Mouse (Mus musculus): ENCODE measurements around the gene Osbpl5.

Gene Osbpl5

GRCm38 (mm10) chr7:143756125-143757026 lies at the start of gene Osbpl5:
TSS of gene Osbpl5 (minus strand) at chr7:143756985.
- DNase-seq: no peak

- DNase-seq: peak; percentile 72
Measured at GRCm38 (mm10) chr7:143805199-143805624, 48.4 kb upstream of the Osbpl5 start.

DNA sequence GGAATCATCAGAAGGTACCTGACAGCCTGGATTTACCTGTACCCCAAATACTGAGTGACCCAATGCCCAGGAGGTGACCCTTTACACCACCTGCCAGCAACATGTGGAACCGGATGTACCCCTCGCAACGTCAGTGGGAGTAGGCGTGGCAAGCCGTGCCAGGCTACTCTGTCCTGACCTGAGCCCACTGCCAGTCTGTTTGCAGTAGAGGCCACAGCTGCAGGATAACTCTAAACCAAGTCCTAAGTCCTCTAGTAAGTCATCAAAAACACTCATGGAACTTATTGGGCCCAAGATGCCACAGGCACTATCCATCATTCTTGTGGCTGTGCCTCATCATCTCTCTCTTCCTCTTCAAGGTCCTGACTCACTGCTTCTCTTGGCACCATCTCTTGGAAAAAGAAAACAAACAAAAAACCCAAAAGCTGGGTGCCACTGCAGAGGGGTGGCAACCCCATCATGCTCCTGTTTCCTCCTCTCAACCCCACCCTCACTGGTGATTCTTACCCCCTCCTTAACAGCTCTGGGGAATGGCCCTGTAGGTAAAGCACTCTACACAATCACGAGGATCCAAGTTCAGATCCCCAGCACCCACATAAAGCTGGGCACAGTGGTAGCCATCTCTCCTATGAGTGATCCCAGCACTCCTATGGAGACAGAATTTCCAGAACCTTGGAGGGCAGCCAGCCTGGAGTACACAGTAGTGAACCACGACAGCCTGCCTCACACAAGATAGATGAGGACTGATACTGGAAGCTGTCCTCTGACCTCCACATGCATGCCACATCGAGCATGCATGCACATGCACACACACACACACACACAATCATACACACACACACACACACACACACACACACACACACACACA lies 44.6 kb upstream of the Osbpl5 start:
- DNase-seq: no peak

DNA sequence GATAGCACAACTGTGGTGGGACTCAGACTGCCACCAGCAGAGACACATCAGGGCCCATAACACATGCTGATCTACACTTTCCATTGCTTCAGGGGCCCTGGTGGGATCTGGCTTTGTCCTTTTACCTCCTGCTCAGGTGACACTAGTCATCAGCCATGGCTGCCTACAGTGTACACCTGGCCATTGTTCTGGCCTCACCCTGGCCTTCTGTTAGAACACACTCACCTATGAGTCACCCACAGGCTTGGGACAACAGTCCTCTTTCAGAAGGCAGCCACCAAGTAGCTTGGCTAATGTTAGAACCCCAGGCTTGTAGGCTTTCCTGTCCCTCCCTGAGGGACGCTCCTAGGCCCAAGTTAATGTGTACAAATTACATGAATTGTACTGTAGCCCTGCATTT lies 44.0 kb upstream of the Osbpl5 start:
- DNase-seq: no peak

DNA sequence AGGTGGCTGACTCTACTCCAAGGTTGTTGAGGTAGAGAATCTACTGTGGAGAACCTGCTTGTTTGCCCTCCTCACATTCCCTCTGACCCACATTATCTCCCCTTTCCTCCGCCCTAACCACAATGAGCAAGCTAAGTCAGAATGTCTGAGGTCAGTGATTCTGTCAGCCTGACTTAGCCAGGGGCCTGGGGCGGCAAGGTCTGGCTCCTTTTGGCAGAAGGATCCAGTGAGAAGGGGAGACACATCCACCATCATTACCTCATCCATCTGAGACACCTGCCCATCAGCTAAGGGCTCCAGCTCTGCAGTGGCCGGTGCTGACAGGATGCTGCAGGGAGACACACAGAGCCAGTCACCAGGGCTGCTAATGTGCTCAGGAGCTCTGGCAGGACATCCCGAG lies 42.0 kb upstream of the Osbpl5 start:
- no peak for DNase-seq

GRCm38 (mm10) chr7:143793121-143793520 lies 36.3 kb upstream of the Osbpl5 start:
- DNase-seq: peak; percentile 64

GRCm38 (mm10) chr7:143792336-143792985 lies 35.7 kb upstream of the Osbpl5 start:
- no peak for DNase-seq

- DNase-seq: peak; percentile 91
Measured at GRCm38 (mm10) chr7:143783996-143784829, 27.4 kb upstream of the Osbpl5 start, which contains the start of gene Mrgpre. TSS of gene Mrgpre (minus strand) at chr7:143784500.

GRCm38 (mm10) chr7:143783378-143783995 lies 26.7 kb upstream of the Osbpl5 start:
- peak; percentile 23 for DNase-seq

DNA sequence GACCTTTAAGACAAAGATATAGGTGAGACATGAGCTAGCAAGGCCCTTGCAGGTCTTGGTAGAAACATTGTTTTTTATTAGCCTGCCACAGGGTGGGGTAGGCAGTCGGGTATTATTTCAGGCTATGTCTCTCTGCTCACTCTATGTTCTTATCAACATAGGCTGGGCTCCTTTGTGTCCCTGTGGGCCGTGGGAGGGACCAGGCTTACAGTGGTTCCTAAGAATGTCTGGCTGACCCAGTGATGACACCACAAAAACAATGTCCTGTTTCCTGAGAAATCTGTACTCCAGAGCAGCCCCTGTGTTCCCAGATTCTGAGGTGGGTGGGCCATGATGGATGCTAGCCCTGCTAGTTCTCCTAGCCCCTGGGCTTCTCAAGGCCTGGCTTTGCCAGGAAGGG lies 20.6 kb upstream of the Osbpl5 start:
- DNase-seq: peak; percentile 26

- no peak for DNase-seq
Measured at GRCm38 (mm10) chr7:143776137-143776536, 19.4 kb upstream of the Osbpl5 start.

GRCm38 (mm10) chr7:143769461-143769860 lies 12.7 kb upstream of the Osbpl5 start:
- DNase-seq: no peak

- DNase-seq: no peak
Measured at GRCm38 (mm10) chr7:143768267-143768666, 11.5 kb upstream of the Osbpl5 start.

DNA sequence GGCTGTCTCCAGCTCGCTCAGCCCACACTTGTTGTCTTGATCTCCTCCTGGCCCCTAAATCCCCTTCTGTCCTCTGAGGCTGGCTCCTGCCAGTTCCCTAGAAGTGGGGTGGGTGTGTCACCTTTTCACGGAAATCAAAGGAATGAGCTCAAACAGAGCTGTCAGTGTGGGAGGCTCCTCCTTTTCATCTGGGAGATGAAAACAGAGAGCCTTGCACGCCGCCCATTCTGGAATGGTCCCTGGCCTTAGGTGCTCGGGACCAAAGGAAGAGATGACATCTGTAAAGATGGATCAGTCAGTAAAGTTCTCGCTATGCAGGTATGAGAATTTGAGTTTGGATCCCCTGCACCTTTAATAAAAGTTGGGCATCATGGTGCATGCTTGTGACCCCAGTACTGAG lies 10.1 kb upstream of the Osbpl5 start, which contains the start of gene Mrgprg:
TSS of gene Mrgprg (minus strand) at position 101 of the 400 bp plus-strand sequence.
- no peak for DNase-seq

GRCm38 (mm10) chr7:143764876-143765530 lies 8.2 kb upstream of the Osbpl5 start:
- no peak for DNase-seq

- no peak for DNase-seq
Measured at GRCm38 (mm10) chr7:143763794-143764193, 7.0 kb upstream of the Osbpl5 start.

GRCm38 (mm10) chr7:143758956-143759355 lies 2.2 kb upstream of the Osbpl5 start:
- no peak for DNase-seq

- DNase-seq: no peak
Measured at GRCm38 (mm10) chr7:143757696-143758095, 911 bp upstream of the Osbpl5 start.

DNA sequence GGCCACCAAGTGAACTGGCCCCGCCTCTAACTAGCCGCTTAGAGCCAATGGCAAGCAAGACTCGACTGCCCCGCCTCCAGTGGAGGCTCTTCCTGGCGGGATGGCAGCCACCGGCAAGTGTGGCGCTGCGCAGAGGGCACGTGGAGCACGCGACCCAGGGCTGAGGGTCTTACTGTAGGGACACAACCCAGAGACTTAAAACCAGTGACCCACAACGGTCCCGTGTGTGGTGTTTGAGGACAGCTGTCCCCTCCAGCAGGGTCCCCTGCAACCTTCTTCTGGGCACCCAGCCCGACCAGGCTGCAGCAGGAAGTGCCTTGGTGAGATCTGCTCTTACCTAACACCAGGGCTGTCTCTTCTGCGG lies 224 bp upstream of the Osbpl5 start:
- DNase-seq: peak; percentile 92

GRCm38 (mm10) chr7:143755357-143756124 lies 1.2 kb downstream of the Osbpl5 start:
- no peak for DNase-seq

Data from lung, postnatal 10 days (tissue).